Mouse (Mus musculus) E14TG2a.4 (cell line): ENCODE results near the gene Fignl2.

Experiments
- CTCF ChIP-seq: conservative IDR thresholded peaks from 2 replicates; pipeline ENCODE4 v1.5.1; 2014; ENCODE audit warnings: low read length
- NANOG ChIP-seq: IDR thresholded peaks from 2 replicates; pipeline ENCODE4 v1.6.1; 2014; ENCODE audit warnings: borderline replicate concordance, low read length, mixed read lengths
- POU5F1 ChIP-seq: IDR thresholded peaks from 2 replicates; pipeline ENCODE4 v1.6.1; 2014; ENCODE audit warnings: low read length, borderline replicate concordance

GRCm38 (mm10) chr15:101054541-101054940, 23.8 kb downstream of the Fignl2 start:
- no peak for TF ChIP-seq CTCF
- TF ChIP-seq NANOG: no peak
- no peak for TF ChIP-seq POU5F1
